Mouse (Mus musculus) midbrain, postnatal 0 days (tissue): Measurements from ENCODE around the gene Scgb2b2. TPM values are rescaled to one million over a fixed set of nuclear protein-coding genes. Genes with fewer than 3 reads are reported as not detected.

ENCODE experiments used
- ATAC-seq: fragments of 200-750 bp; cut with Nextera tagmentation; 2 replicates; pipeline ENCODE4 v1.8.0; 2017; ENCODE audit warnings: moderate number of reproducible peaks, mild to moderate bottlenecking, moderate TSS enrichment, moderate library complexity; ENCODE audit not compliant: low FRiP score
- DNase-seq: peaks from one replicate; pipeline ENCODE4 v3.0.0-alpha.2; 2015; ENCODE audit warnings: low spot score
- H3K27ac ChIP-seq: fragments of 300-500 bp; sonication (generic); 2 replicates; pipeline ENCODE4 v1.5.1; 2014; ENCODE audit warnings: low read depth, mild to moderate bottlenecking, low read length, mixed read lengths
- H3K27me3 ChIP-seq: fragments of 300-500 bp; sonication (generic); 2 replicates; pipeline ENCODE4 v1.6.1; 2014; ENCODE audit warnings: low read length, control low read depth, mixed read lengths; ENCODE audit not compliant: insufficient read depth
- H3K36me3 ChIP-seq: fragments of 300-500 bp; sonication (generic); 2 replicates; pipeline ENCODE4 v1.6.1; 2014; ENCODE audit warnings: low read length, control low read depth, mixed read lengths; ENCODE audit not compliant: insufficient read depth
- H3K4me1 ChIP-seq: fragments of 300-500 bp; sonication (generic); 2 replicates; pipeline ENCODE4 v1.6.1; 2014; ENCODE audit warnings: mild to moderate bottlenecking, control low read depth, antibody characterized with exemption, low read length, mixed read lengths; ENCODE audit not compliant: insufficient read depth
- H3K4me2 ChIP-seq: fragments of 300-500 bp; sonication (generic); 2 replicates; pipeline ENCODE4 v1.6.1; 2014; ENCODE audit warnings: low read depth, mild to moderate bottlenecking, low read length, mixed read lengths; ENCODE audit not compliant: poor library complexity, severe bottlenecking
- H3K4me3 ChIP-seq: fragments of 300-500 bp; sonication (generic); 2 replicates; pipeline ENCODE4 v1.5.1; 2014; ENCODE audit warnings: low read depth, mild to moderate bottlenecking, low read length, moderate library complexity
- H3K9ac ChIP-seq: fragments of 300-500 bp; sonication (generic); replicated peaks from 2 replicates; pipeline ENCODE4 v1.6.1; 2014; ENCODE audit warnings: mild to moderate bottlenecking, low read length, moderate library complexity, mixed read lengths; ENCODE audit not compliant: poor library complexity, severe bottlenecking
- H3K9me3 ChIP-seq: fragments of 300-500 bp; sonication (generic); 2 replicates; pipeline ENCODE4 v1.6.1; 2016; ENCODE audit warnings: low read length, control low read depth
- CTCF ChIP-seq: IDR thresholded peaks from 2 replicates; pipeline ENCODE4 v1.5.1; 2016; ENCODE audit warnings: antibody characterized with exemption, mild to moderate bottlenecking
- WGBS: fragments of 180-500 bp; shearing (Covaris S2); extraction: QIAGEN DNeasy Blood & Tissue Kit; methylation state at CpG from one replicate; pipeline ENCODE4 v1.1.7; 2014; 5-methylcytosine and 5-hydroxymethylcytosine counted together
- polyA plus RNA-seq: library from polyadenylated mRNA; unstranded; fragments of >200 nt; fragmentation: Nextera tagmentation; extraction: Ambion mirVana; gene quantifications from 2 replicates; pipeline ENCODE4 v1.2.1, GENCODE M21; 2015
- total RNA-seq: library from RNA; depleted of rRNA; stranded (reverse); fragments of >200 nt; gene quantifications from 2 replicates; pipeline ENCODE4 v1.2.3, GENCODE M21; 2014; rRNA removed

Gene Scgb2b2
- total RNA-seq (not detected in 2 replicates), polyA plus RNA-seq (not detected in 2 replicates)

- H3K4me3 ChIP-seq: no peak within 1 kb of the TSS
- no peak for TF ChIP-seq CTCF
- no peak within 1 kb of the TSS for H3K4me2 ChIP-seq
- H3K9ac ChIP-seq: no peak within 1 kb of the TSS
- DNase-seq: no peak
- 84% methylated on average over 5 of the region's 5 CpGs for WGBS
- H3K27me3 ChIP-seq: no peaks in the 10 kb centered on the region
- no peaks in the 10 kb centered on the region for H3K36me3 ChIP-seq
- no peak within 1 kb of the TSS for H3K27ac ChIP-seq
- peaks cover 26% of the 10 kb centered on the region; the same call in 1 of the 2 replicates for H3K9me3 ChIP-seq
- no peak for ATAC-seq
- H3K4me1 ChIP-seq: no peaks in the 10 kb centered on the region
These were observed at the start of gene Scgb2b2 for GRCm38 (mm10) chr7:31290208-31290607. Gene Scgb2b2 (plus strand): TSS chr7:31290508.

GRCm38 (mm10) chr7:31291721-31292120 is 1.4 kb downstream of the Scgb2b2 start, which contains the start of gene Scgb1b2:
Gene Scgb1b2 (minus strand): TSS chr7:31291821.
- no peaks in the 10 kb centered on the region for H3K27me3 ChIP-seq
- H3K4me1 ChIP-seq: no peaks in the 10 kb centered on the region
- no peak within 1 kb of the TSS for H3K9ac ChIP-seq
- no peak within 1 kb of the TSS for H3K4me2 ChIP-seq
- no peak for DNase-seq
- TF ChIP-seq CTCF: no peak
- no peaks in the 10 kb centered on the region for H3K36me3 ChIP-seq
- 90% methylated on average over 3 of the region's 3 CpGs for WGBS
- no peak for ATAC-seq
- H3K9me3 ChIP-seq: peaks cover 21% of the 10 kb centered on the region; the same call in 1 of the 2 replicates
- H3K4me3 ChIP-seq: no peak within 1 kb of the TSS
- no peak within 1 kb of the TSS for H3K27ac ChIP-seq

Other genes with a start within 250 kb of the Scgb2b2 start
- 23.1 and 48.0 TPM in 2 replicates for gene Fxyd5, start 248.0 kb upstream of the Scgb2b2 start, total RNA-seq
- 31.9 and 32.9 TPM in 2 replicates for gene Fxyd5, start 248.0 kb upstream of the Scgb2b2 start, polyA plus RNA-seq
- gene Fxyd7, start 239.0 kb upstream of the Scgb2b2 start, total RNA-seq: 189 and 285 TPM in 2 replicates
- gene Fxyd7, start 239.0 kb upstream of the Scgb2b2 start, polyA plus RNA-seq: 455 and 516 TPM in 2 replicates
- gene Fxyd1, start 233.3 kb upstream of the Scgb2b2 start, total RNA-seq: 7.0 and 7.4 TPM in 2 replicates
- gene Fxyd1, start 233.3 kb upstream of the Scgb2b2 start, polyA plus RNA-seq: 20.4 and 22.2 TPM in 2 replicates
- gene Lgi4, start 231.2 kb upstream of the Scgb2b2 start, total RNA-seq: 1.2 and 1.3 TPM in 2 replicates
- 0.56 and 0.81 TPM in 2 replicates for gene Lgi4, start 231.2 kb upstream of the Scgb2b2 start, polyA plus RNA-seq
- 3.7 TPM in 1 of 2 replicates, not detected in the other for gene Fxyd3, start 213.8 kb upstream of the Scgb2b2 start, total RNA-seq
- gene Fxyd3, start 213.8 kb upstream of the Scgb2b2 start, polyA plus RNA-seq: 0.47 TPM in 1 of 2 replicates, not detected in the other
- gene Hpn, start 175.2 kb upstream of the Scgb2b2 start, total RNA-seq: 0.49 and 2.6 TPM in 2 replicates
- 0.62 TPM in 1 of 2 replicates, not detected in the other for gene Hpn, start 175.2 kb upstream of the Scgb2b2 start, polyA plus RNA-seq
- gene Scn1b, start 163.5 kb upstream of the Scgb2b2 start, total RNA-seq: 45.0 and 57.5 TPM in 2 replicates
- 32.3 and 35.8 TPM in 2 replicates for gene Scn1b, start 163.5 kb upstream of the Scgb2b2 start, polyA plus RNA-seq
- gene Gramd1a, start 134.6 kb upstream of the Scgb2b2 start, total RNA-seq: 253 and 270 TPM in 2 replicates
- 160 and 177 TPM in 2 replicates for gene Gramd1a, start 134.6 kb upstream of the Scgb2b2 start, polyA plus RNA-seq
- not detected in 2 replicates for gene Scgb1b2, start 1.3 kb downstream of the Scgb2b2 start, total RNA-seq
- gene Scgb1b2, start 1.3 kb downstream of the Scgb2b2 start, polyA plus RNA-seq: not detected in 2 replicates
- not detected in 2 replicates for gene Scgb2b3, start 71.6 kb downstream of the Scgb2b2 start, total RNA-seq
- not detected in 2 replicates for gene Scgb2b3, start 71.6 kb downstream of the Scgb2b2 start, polyA plus RNA-seq
- not detected in 2 replicates for gene Scgb1b3, start 85.1 kb downstream of the Scgb2b2 start, total RNA-seq
- not detected in 2 replicates for gene Scgb1b3, start 85.1 kb downstream of the Scgb2b2 start, polyA plus RNA-seq